Mouse (Mus musculus) hindbrain, embryonic 16.5 days (tissue): Measurements from ENCODE around the gene Pcdh17. TPM values are rescaled to one million over a fixed set of nuclear protein-coding genes. Genes with fewer than 3 reads are reported as not detected.

Experiments used
- ATAC-seq: fragments of 200-750 bp; cut with Nextera tagmentation; 2 replicates; pipeline ENCODE4 v1.8.0; 2017; ENCODE audit warnings: moderate TSS enrichment, moderate library complexity
- H3K27ac ChIP-seq: fragments of 300-500 bp; sonication (generic); 2 replicates; pipeline ENCODE4 v1.5.1; 2014; ENCODE audit warnings: low read depth, mild to moderate bottlenecking, control low read depth, low read length, moderate library complexity
- H3K27me3 ChIP-seq: fragments of 300-500 bp; sonication (generic); replicated peaks from 2 replicates; pipeline ENCODE4 v1.6.1; 2014; ENCODE audit warnings: low read length; ENCODE audit not compliant: control insufficient read depth, insufficient read depth
- H3K36me3 ChIP-seq: fragments of 300-500 bp; sonication (generic); 2 replicates; pipeline ENCODE4 v1.6.1; 2014; ENCODE audit warnings: mild to moderate bottlenecking, low read length, moderate library complexity, mixed read lengths; ENCODE audit not compliant: control insufficient read depth, insufficient read depth
- H3K4me1 ChIP-seq: fragments of 300-500 bp; sonication (generic); 2 replicates; pipeline ENCODE4 v1.6.1; 2014; ENCODE audit warnings: low read depth, low read length; ENCODE audit not compliant: control insufficient read depth, insufficient read depth
- H3K4me2 ChIP-seq: fragments of 300-500 bp; sonication (generic); 2 replicates; pipeline ENCODE4 v1.6.1; 2014; ENCODE audit warnings: mild to moderate bottlenecking, low read length, control low read depth, moderate library complexity
- H3K4me3 ChIP-seq: fragments of 300-500 bp; sonication (generic); 2 replicates; pipeline ENCODE4 v1.5.1; 2014; ENCODE audit warnings: mild to moderate bottlenecking, low read length, control low read depth, moderate library complexity
- H3K9ac ChIP-seq: fragments of 300-500 bp; sonication (generic); 2 replicates; pipeline ENCODE4 v1.6.1; 2014; ENCODE audit warnings: low read depth, mild to moderate bottlenecking, control low read depth, low read length, moderate library complexity
- H3K9me3 ChIP-seq: fragments of 300-500 bp; sonication (generic); 2 replicates; pipeline ENCODE4 v1.6.1; 2014; ENCODE audit warnings: mild to moderate bottlenecking, low read length, moderate library complexity; ENCODE audit not compliant: control insufficient read depth
- WGBS: fragments of 180-500 bp; shearing (Covaris S2); extraction: QIAGEN DNeasy Blood & Tissue Kit; methylation state at CpG from one replicate; pipeline ENCODE4 v1.1.7; 2014; 5-methylcytosine and 5-hydroxymethylcytosine counted together
- polyA plus RNA-seq: library from polyadenylated mRNA; unstranded; fragments of >200 nt; fragmentation: Nextera tagmentation; extraction: Ambion mirVana; gene quantifications from 2 replicates; pipeline ENCODE4 v1.2.1, GENCODE M21; 2015

Pcdh17 gene
- polyA plus RNA-seq, 1 experiment from 2014 or later: 35.7 TPM

- Histone ChIP-seq H3K4me3 (no peak overlapping the region), H3K9me3 (no peaks in the 10 kb centered on the region), H3K4me1 (no peaks in the 10 kb centered on the region), H3K36me3 (no peaks in the 10 kb centered on the region), H3K27ac (no peak overlapping the region), H3K4me2 (no peak overlapping the region), H3K27me3 (no peaks in the 10 kb centered on the region), H3K9ac (no peak overlapping the region)
- peak; percentile 68 for ATAC-seq
- 24% methylated on average over 2 of the region's 2 CpGs for WGBS
These were observed 102.6 kb downstream of the Pcdh17 start for GRCm38 (mm10) chr14:84545968-84546367.

DNA sequence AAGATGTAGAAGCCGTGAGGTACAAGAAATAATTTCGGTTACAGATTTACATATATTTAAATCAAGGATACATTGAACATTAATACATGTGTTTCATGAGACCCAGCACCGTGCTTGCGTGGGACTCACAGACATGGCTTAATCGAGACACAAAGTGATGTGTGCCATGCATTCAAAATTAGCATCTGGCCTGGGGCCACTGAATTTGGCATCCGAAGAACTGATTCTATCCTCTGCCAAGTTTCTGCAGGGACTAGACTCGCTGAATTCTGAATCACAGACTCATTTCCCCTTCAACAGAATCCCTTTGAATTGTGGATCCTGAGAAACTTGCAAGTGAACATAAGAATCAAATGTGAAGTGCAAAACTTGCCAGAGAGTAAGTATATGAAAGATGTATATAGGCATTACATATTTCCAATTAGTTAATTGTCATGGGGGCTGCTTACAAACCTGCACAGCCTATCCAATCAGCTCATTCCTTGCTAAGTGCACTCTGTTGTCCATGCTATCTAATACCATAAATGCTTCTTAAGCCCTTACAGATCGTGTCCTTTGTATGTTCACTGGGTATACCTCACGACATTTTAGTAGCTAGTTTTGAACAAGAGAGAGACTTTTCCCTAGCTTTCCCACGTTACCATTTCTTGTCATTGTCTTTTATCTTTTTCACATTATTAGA is 104.3 kb downstream of the Pcdh17 start:
- no peaks in the 10 kb centered on the region for H3K9me3 ChIP-seq
- H3K4me1 ChIP-seq: no peaks in the 10 kb centered on the region
- H3K9ac ChIP-seq: no peak overlapping the region
- WGBS: 47% methylated on average over 10 of the region's 10 CpGs
- H3K36me3 ChIP-seq: no peaks in the 10 kb centered on the region
- H3K27me3 ChIP-seq: no peaks in the 10 kb centered on the region
- ATAC-seq: peak; percentile 90
- H3K4me2 ChIP-seq: no peak overlapping the region
- no peak overlapping the region for H3K4me3 ChIP-seq
- no peak overlapping the region for H3K27ac ChIP-seq

DNA sequence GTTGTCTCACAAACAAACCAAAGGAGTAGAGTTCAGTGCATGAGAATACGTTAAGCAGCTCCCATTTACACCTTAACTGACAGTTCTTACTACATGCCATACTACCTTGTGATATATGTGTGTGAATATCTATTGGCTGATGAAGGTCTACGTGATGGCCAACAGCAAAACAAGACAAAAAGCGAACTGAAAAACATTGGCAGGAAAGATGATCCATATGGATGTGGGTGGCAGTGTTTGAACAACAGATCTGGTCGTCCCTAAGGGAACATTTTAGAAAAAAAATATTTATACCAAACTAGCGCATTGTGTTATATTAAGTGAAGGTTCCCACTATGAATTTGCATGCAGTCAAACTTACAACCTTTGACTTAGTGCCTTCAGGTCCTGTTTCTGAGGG is 108.2 kb downstream of the Pcdh17 start:
- Histone ChIP-seq H3K27me3 (no peaks in the 10 kb centered on the region), H3K9ac (no peak overlapping the region), H3K9me3 (no peaks in the 10 kb centered on the region), H3K36me3 (no peaks in the 10 kb centered on the region), H3K4me1 (no peaks in the 10 kb centered on the region), H3K4me3 (no peak overlapping the region), H3K27ac (no peak overlapping the region), H3K4me2 (no peak overlapping the region)
- no peak for ATAC-seq
- WGBS: 89% methylated on average over 5 of the region's 5 CpGs

GRCm38 (mm10) chr14:84571071-84571470 is 127.7 kb downstream of the Pcdh17 start:
- Histone ChIP-seq H3K4me3 (no peak overlapping the region), H3K9me3 (no peaks in the 10 kb centered on the region), H3K9ac (no peak overlapping the region), H3K36me3 (no peaks in the 10 kb centered on the region), H3K27me3 (no peaks in the 10 kb centered on the region), H3K27ac (no peak overlapping the region), H3K4me1 (no peaks in the 10 kb centered on the region), H3K4me2 (no peak overlapping the region)
- no peak for ATAC-seq
